Mouse (Mus musculus) MEL (cell line): ENCODE results near the gene Btg2. TPM values are rescaled to one million over a fixed set of nuclear protein-coding genes. Genes with fewer than 3 reads are reported as not detected.
A peak's percentile ranks its signal among the peaks of the same experiment; 100 is the strongest.

Source experiments
- DNase-seq: peaks from one replicate; pipeline ENCODE4 v3.0.0; 2011; ENCODE audit warnings: low read depth, low spot score
- H3K27ac ChIP-seq: 2 replicates; pipeline ENCODE4 v1.5.1; 2012; ENCODE audit warnings: low read depth, mild to moderate bottlenecking, control low read depth, low read length, moderate library complexity; ENCODE audit not compliant: control insufficient read depth
- H3K27me3 ChIP-seq, 2 experiments: fragments of 150-350 bp in 1 of 2; sonication (generic) in 1 of 2; 2 replicates each; pipeline ENCODE4 v1.6.1; 2012; ENCODE audit warnings: low read length in 2 of 2, mild to moderate bottlenecking in 2 of 2, improper control_type of control experiment in 1 of 2, moderate library complexity in 1 of 2; ENCODE audit not compliant: insufficient read depth in 2 of 2, control insufficient read depth in 1 of 2
- H3K36me3 ChIP-seq, 2 experiments: 2 replicates each; pipeline ENCODE4 v1.6.1; 2012 to 2014; ENCODE audit warnings: low read length in 2 of 2, improper control_type of control experiment in 1 of 2, inconsistent platforms in 1 of 2, mild to moderate bottlenecking in 1 of 2; ENCODE audit not compliant: insufficient read depth in 2 of 2, control insufficient read depth in 1 of 2
- H3K4me1 ChIP-seq, 2 experiments: fragments of 150-350 bp in 1 of 2; sonication (generic) in 1 of 2; 2 replicates each; pipeline ENCODE4 v1.6.1; 2012; ENCODE audit warnings: low read length in 2 of 2, improper control_type of control experiment in 1 of 2, mild to moderate bottlenecking in 1 of 2; ENCODE audit not compliant: insufficient read depth in 2 of 2, control insufficient read depth in 1 of 2
- H3K4me3 ChIP-seq, 2 experiments: fragments of 150-350 bp in 1 of 2; sonication (generic) in 1 of 2; 2 replicates each; pipeline ENCODE4 v1.5.1; 2012; ENCODE audit warnings: low read depth in 2 of 2, low read length in 2 of 2, mild to moderate bottlenecking in 2 of 2, moderate library complexity in 2 of 2, control low read depth in 1 of 2, improper control_type of control experiment in 1 of 2; ENCODE audit not compliant: control insufficient read depth in 1 of 2, insufficient read depth in 1 of 2
- H3K79me2 ChIP-seq: 2 replicates; pipeline ENCODE4 v1.6.1; 2012; ENCODE audit warnings: mild to moderate bottlenecking, low read length, moderate library complexity; ENCODE audit not compliant: control insufficient read depth, poor library complexity, insufficient read depth
- H3K9ac ChIP-seq: 2 replicates; pipeline ENCODE4 v1.6.1; 2012; ENCODE audit warnings: low read depth, mild to moderate bottlenecking, control low read depth, low read length, moderate library complexity; ENCODE audit not compliant: control insufficient read depth, poor library complexity, severe bottlenecking
- H3K9me3 ChIP-seq: fragments of 150-350 bp; sonication (generic); replicated peaks from 2 replicates; pipeline ENCODE4 v1.6.1; 2012; ENCODE audit warnings: mild to moderate bottlenecking, low read length, improper control_type of control experiment, moderate library complexity; ENCODE audit not compliant: insufficient read depth
- BHLHE40 ChIP-seq: IDR thresholded peaks from 2 replicates; pipeline ENCODE4 v1.6.1; 2012; ENCODE audit warnings: low read depth, mild to moderate bottlenecking, inconsistent platforms, low read length, improper control_type of control experiment, borderline replicate concordance
- CTCF ChIP-seq, 3 experiments: IDR thresholded peaks in 2 of 3; conservative IDR thresholded peaks in 1 of 3; 2 replicates each; pipeline ENCODE4 v1.5.1; 2011 to 2012; ENCODE audit warnings: low read length in 3 of 3, low read depth in 2 of 3, mild to moderate bottlenecking in 2 of 3, improper control_type of control experiment in 1 of 3, inconsistent platforms in 1 of 3, mixed read lengths in 1 of 3, moderate library complexity in 1 of 3; ENCODE audit not compliant: control insufficient read depth in 1 of 3, insufficient read depth in 1 of 3, poor library complexity in 1 of 3, severe bottlenecking in 1 of 3
- GATA1 ChIP-seq: IDR thresholded peaks from 2 replicates; pipeline ENCODE4 v1.6.1; 2011; ENCODE audit warnings: low read depth, low read length, improper control_type of control experiment
- KAT2A ChIP-seq: conservative IDR thresholded peaks from 2 replicates; pipeline ENCODE4 v1.6.1; 2012; ENCODE audit warnings: low read depth, low read length, improper control_type of control experiment, inconsistent platforms
- MAX ChIP-seq: IDR thresholded peaks from 2 replicates; pipeline ENCODE4 v1.6.1; 2011; ENCODE audit warnings: low read length, improper control_type of control experiment
- MEF2A ChIP-seq: IDR thresholded peaks from 2 replicates; pipeline ENCODE4 v1.6.1; 2014; ENCODE audit warnings: low read depth, mild to moderate bottlenecking, inconsistent platforms, low read length, improper control_type of control experiment; ENCODE audit not compliant: poor library complexity, insufficient replicate concordance, severe bottlenecking; ENCODE audit errors: extremely low read depth
- MYC ChIP-seq: IDR thresholded peaks from 2 replicates; pipeline ENCODE4 v1.6.1; 2011; ENCODE audit warnings: low read depth, mild to moderate bottlenecking, low read length, improper control_type of control experiment, moderate library complexity
- NRF1 ChIP-seq: IDR thresholded peaks from 2 replicates; pipeline ENCODE4 v1.6.1; 2014; ENCODE audit warnings: low read depth, mild to moderate bottlenecking, inconsistent platforms, low read length, improper control_type of control experiment, moderate library complexity; ENCODE audit not compliant: poor library complexity, insufficient read depth, severe bottlenecking
- RAD21 ChIP-seq: IDR thresholded peaks from 2 replicates; pipeline ENCODE4 v1.6.1; 2011; ENCODE audit warnings: mild to moderate bottlenecking, low read depth, low read length, improper control_type of control experiment
- SIN3A ChIP-seq: IDR thresholded peaks from 2 replicates; pipeline ENCODE4 v1.6.1; 2012; ENCODE audit warnings: low read length, improper control_type of control experiment, inconsistent platforms
- SMC3 ChIP-seq: IDR thresholded peaks from 2 replicates; pipeline ENCODE4 v1.6.1; 2011; ENCODE audit warnings: low read depth, low read length, improper control_type of control experiment
- TAL1 ChIP-seq: IDR thresholded peaks from 2 replicates; pipeline ENCODE4 v1.6.1; 2012; ENCODE audit warnings: mild to moderate bottlenecking, inconsistent platforms, low read length, moderate library complexity, mixed read lengths
- TBP ChIP-seq: IDR thresholded peaks from 2 replicates; pipeline ENCODE4 v1.8.0; 2011; ENCODE audit warnings: low read depth, low read length, improper control_type of control experiment
- TCF12 ChIP-seq: IDR thresholded peaks from 2 replicates; pipeline ENCODE4 v1.6.1; 2014; ENCODE audit warnings: low read depth, mild to moderate bottlenecking, inconsistent platforms, low read length, improper control_type of control experiment, moderate library complexity
- UBTF ChIP-seq: IDR thresholded peaks from 2 replicates; pipeline ENCODE4 v1.6.1; 2012; ENCODE audit warnings: low read depth, mild to moderate bottlenecking, inconsistent platforms, low read length, improper control_type of control experiment, moderate library complexity, borderline replicate concordance; ENCODE audit not compliant: insufficient read depth
- ZC3H11A ChIP-seq: IDR thresholded peaks from 2 replicates; pipeline ENCODE4 v1.6.1; 2012; ENCODE audit warnings: low read depth, mild to moderate bottlenecking, inconsistent platforms, low read length, improper control_type of control experiment
- ZMIZ1 ChIP-seq: IDR thresholded peaks from 2 replicates; pipeline ENCODE4 v1.6.1; 2012; ENCODE audit warnings: low read depth, mild to moderate bottlenecking, inconsistent platforms, low read length, improper control_type of control experiment, moderate library complexity
- ZNF384 ChIP-seq: IDR thresholded peaks from 2 replicates; pipeline ENCODE4 v1.6.1; 2012; ENCODE audit warnings: low read depth, mild to moderate bottlenecking, inconsistent platforms, low read length, improper control_type of control experiment
- polyA plus RNA-seq, 2 experiments: library from polyadenylated mRNA; stranded (reverse) in 1 of 2; unstranded in 1 of 2; fragments of >175 nt in 1 of 2; fragments of >200 nt in 1 of 2; gene quantifications; 2 replicates each; pipeline versions ENCODE4 v1.2.1 to v1.2.4; 2012; ENCODE audit warnings: low replicate concordance in 2 of 2, low read depth in 1 of 2; ENCODE audit not compliant: insufficient read length in 2 of 2, insufficient read depth in 1 of 2, missing spikeins in 1 of 2
- total RNA-seq: library from RNA; depleted of rRNA; stranded (reverse); fragments of 300-350 nt; gene quantifications from 2 replicates; pipeline ENCODE4 v1.2.3, GENCODE M21; 2012

The Btg2 gene
- total and polyA plus RNA-seq, 3 experiments, result 2.1 to 3.6 TPM; not detected in 1

GRCm38 (mm10) chr1:134053207-134053606 lies 25.7 kb downstream of the Btg2 start:
- peak; percentile 84 for DNase-seq
- Histone ChIP-seq H3K4me1 (peaks cover 5 to 9% of the 10 kb centered on the region in 2 experiments), H3K79me2 (no peaks in the 10 kb centered on the region), H3K27me3 (peaks cover 0 to 5% of the 10 kb centered on the region in 2 experiments; a peak in 2 of 4 replicates), H3K36me3 (peaks cover 0 to 3% of the 10 kb centered on the region in 2 experiments; a peak in 2 of 4 replicates), H3K9ac (no peak overlapping the region), H3K4me3 (no peak overlapping the region), H3K27ac (no peak overlapping the region), H3K9me3 (no peaks in the 10 kb centered on the region)
- TF ChIP-seq RAD21 (peak; percentile 96), TCF12 (no peak), MAX (0 out of 2 replicates have a peak, but pooled peaks have one; percentile 21), GATA1 (no peak), TBP (no peak), ZC3H11A (peak; percentile 96), SMC3 (peak; percentile 91), ZMIZ1 (no peak), CTCF (IDR thresholded peaks at IDR 0.05 in 2 of 3, conservative IDR thresholded peaks at IDR 0.05 in 1 of 3; ENCODE audit: control insufficient read depth in 1 of 3, insufficient read depth in 1 of 3, low read depth in 2 of 3, low read length in 3 of 3, poor library complexity in 1 of 3, severe bottlenecking in 1 of 3) (peak; percentile 83 to 98 (median 97)), NRF1 (no peak), MYC (peak; percentile 61; the same call in 1 of the 2 replicates), ZNF384 (no peak)

GRCm38 (mm10) chr1:134049542-134049941 lies 29.4 kb downstream of the Btg2 start:
- no peaks in the 10 kb centered on the region for H3K9me3 ChIP-seq
- H3K27ac ChIP-seq, result no peak overlapping the region
- H3K36me3 ChIP-seq, result no peaks in the 10 kb centered on the region
- no peaks in the 10 kb centered on the region for H3K79me2 ChIP-seq
- TF ChIP-seq BHLHE40 (no peak), CTCF (IDR thresholded peaks at IDR 0.05 in 2 of 3, conservative IDR thresholded peaks at IDR 0.05 in 1 of 3; ENCODE audit: control insufficient read depth in 1 of 3, insufficient read depth in 1 of 3, low read depth in 2 of 3, low read length in 3 of 3, poor library complexity in 1 of 3, severe bottlenecking in 1 of 3) (no peak), KAT2A (no peak), MEF2A (no peak), ZMIZ1 (no peak), SIN3A (no peak), TAL1 (no peak), TCF12 (no peak), UBTF (no peak), GATA1 (no peak), TBP (no peak)
- TF ChIP-seq, all 39 proteins: peak for 0
- peaks cover 0 to 5% of the 10 kb centered on the region in 2 experiments; a peak in 2 of 4 replicates for H3K27me3 ChIP-seq
- H3K9ac ChIP-seq, result no peak overlapping the region
- H3K4me1 ChIP-seq, result no peaks in the 10 kb centered on the region
- DNase-seq, result no peak
- H3K4me3 ChIP-seq, result no peak overlapping the region
